Comparison of ENCODE assay signal across 8 mouse cellular contexts in the genomic region with DNA sequence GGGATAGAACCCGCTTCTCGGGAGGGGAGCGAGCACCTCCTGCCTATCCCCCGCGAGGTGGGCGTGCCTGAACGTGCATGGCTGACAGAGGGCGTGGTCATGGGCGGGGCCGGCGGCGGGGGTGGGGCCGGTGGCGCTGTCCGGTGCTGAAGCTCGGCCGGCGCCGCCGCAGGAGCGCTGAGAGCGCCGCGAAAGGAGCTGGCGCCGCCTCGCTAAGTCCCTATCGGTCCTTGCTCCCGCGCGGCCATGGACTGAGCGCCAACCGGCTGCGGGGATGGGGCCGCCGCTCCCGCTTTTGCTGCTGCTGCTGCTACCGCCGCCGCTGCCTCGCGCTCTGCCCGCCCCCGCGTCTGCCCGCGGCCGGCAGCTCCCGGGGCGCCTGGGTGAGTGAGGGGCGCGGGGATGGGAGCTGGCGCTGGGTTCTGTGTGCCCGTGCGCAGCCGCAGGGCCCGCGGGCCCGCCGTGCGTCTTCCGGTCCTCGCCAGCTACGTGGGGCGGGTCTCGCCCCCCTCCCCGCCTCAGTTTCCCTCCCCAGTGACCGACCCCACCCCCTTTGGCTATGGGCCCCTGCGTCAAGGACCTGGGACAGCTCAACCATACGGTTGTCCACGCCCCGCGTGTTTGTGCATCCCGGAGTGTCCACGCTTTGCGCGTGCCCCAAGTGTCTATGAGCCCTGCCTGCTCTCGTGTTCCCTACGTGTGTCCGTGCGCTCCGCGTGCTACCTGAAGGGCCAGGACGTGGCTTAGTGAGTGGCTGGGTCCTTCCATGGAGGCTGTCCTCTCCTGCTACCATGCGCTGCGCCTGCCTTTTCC. TPM values are rescaled to one million over a fixed set of nuclear protein-coding genes. Genes with fewer than 3 reads are reported as not detected.
DNase-seq lines count a peak whose midpoint lies in the region; ATAC-seq and TF ChIP-seq lines count a peak whose summit lies in the region.

A gene (plus strand): TSS at position 130 of the 813 bp plus-strand sequence.

- H3K4me1 ChIP-seq in heart, adult 2 months (ENCODE audit: control insufficient read depth, insufficient read depth, low read length), result peaks cover 1% of the 10 kb centered on the region; the same call in 1 of the 2 replicates
- no peaks in the 10 kb centered on the region; the same call in 1 of the 2 replicates for H3K4me1 ChIP-seq in embryonic facial prominence, embryonic 11.5 days (ENCODE audit: control insufficient read depth, insufficient read depth, low read length)
- H3K4me1 ChIP-seq in heart, postnatal 0 days (ENCODE audit: control insufficient read depth, insufficient read depth), result peaks cover 9% of the 10 kb centered on the region
- H3K4me1 ChIP-seq in liver, embryonic 11.5 days (replicated peaks; ENCODE audit: control insufficient read depth, insufficient read depth, low read length), result peaks cover 7% of the 10 kb centered on the region
- H3K4me1 ChIP-seq in stomach, embryonic 16.5 days (ENCODE audit: control insufficient read depth, insufficient read depth, low read length), result no peaks in the 10 kb centered on the region

- peak; percentile 94 for ATAC-seq in embryonic facial prominence, embryonic 11.5 days (replicated peaks; ENCODE audit: insufficient number of reproducible peaks, low FRiP score, low TSS enrichment, low read depth)
- ATAC-seq in heart, postnatal 0 days (ENCODE audit: insufficient read depth, low read depth), result peak; percentile 94
- ATAC-seq in liver, embryonic 11.5 days (replicated peaks; ENCODE audit: low FRiP score), result peak; percentile 90
- ATAC-seq in stomach, embryonic 16.5 days (ENCODE audit: insufficient read depth, low FRiP score), result peak; percentile 87

- no peaks in the 10 kb centered on the region for H3K79me2 ChIP-seq in heart, adult 2 months (replicated peaks; ENCODE audit: control insufficient read depth, insufficient read depth, low read length)
- H3K79me2 ChIP-seq in myocyte (ENCODE audit: control insufficient read depth, insufficient read depth), result no peaks in the 10 kb centered on the region

- intact Hi-C loops in heart, adult 2 months (cut with DNase I), result no loop called here
- intact Hi-C loops in heart, postnatal 25 days (cut with DNase I), result no loop called here

- H3K9me3 ChIP-seq in embryonic facial prominence, embryonic 11.5 days (replicated peaks; ENCODE audit: control insufficient read depth, low read length), result no peaks in the 10 kb centered on the region
- no peaks in the 10 kb centered on the region for H3K9me3 ChIP-seq in heart, postnatal 0 days (replicated peaks; ENCODE audit: control insufficient read depth, low read length)
- no peaks in the 10 kb centered on the region for H3K9me3 ChIP-seq in liver, embryonic 11.5 days (ENCODE audit: control insufficient read depth, low read length)
- no peaks in the 10 kb centered on the region for H3K9me3 ChIP-seq in stomach, embryonic 16.5 days (replicated peaks; ENCODE audit: control insufficient read depth, low read length)

- H3K4me2 ChIP-seq in embryonic facial prominence, embryonic 11.5 days (ENCODE audit: low read depth, low read length), result peak within 1 kb of the TSS; percentile 99
- H3K4me2 ChIP-seq in heart, postnatal 0 days (ENCODE audit: low read depth, low read length), result peak within 1 kb of the TSS; percentile 87
- H3K4me2 ChIP-seq in liver, embryonic 11.5 days, result peak within 1 kb of the TSS; percentile 90
- H3K4me2 ChIP-seq in myocyte (ENCODE audit: low read depth), result peak within 1 kb of the TSS; percentile 6
- H3K4me2 ChIP-seq in stomach, embryonic 16.5 days (ENCODE audit: low read depth, low read length), result peak within 1 kb of the TSS; percentile 91

- no peaks in the 10 kb centered on the region for H3K36me3 ChIP-seq in heart, adult 2 months (ENCODE audit: control insufficient read depth, insufficient read depth, low read length)
- H3K36me3 ChIP-seq in embryonic facial prominence, embryonic 11.5 days (replicated peaks; ENCODE audit: control insufficient read depth, insufficient read depth, low read depth, low read length), result no peaks in the 10 kb centered on the region
- H3K36me3 ChIP-seq in heart, postnatal 0 days (replicated peaks; ENCODE audit: control insufficient read depth, insufficient read depth, low read length), result no peaks in the 10 kb centered on the region
- H3K36me3 ChIP-seq in liver, embryonic 11.5 days (ENCODE audit: control insufficient read depth, insufficient read depth, low read length), result no peaks in the 10 kb centered on the region
- H3K36me3 ChIP-seq in myocyte (ENCODE audit: control insufficient read depth, insufficient read depth), result no peaks in the 10 kb centered on the region
- no peaks in the 10 kb centered on the region for H3K36me3 ChIP-seq in stomach, embryonic 16.5 days (ENCODE audit: control insufficient read depth, insufficient read depth, low read length)

- H3K9ac ChIP-seq in heart, adult 2 months (ENCODE audit: low read depth, low read length), result no peak within 1 kb of the TSS
- peak within 1 kb of the TSS; percentile 14; the same call in 1 of the 2 replicates for H3K9ac ChIP-seq in embryonic facial prominence, embryonic 11.5 days (replicated peaks; ENCODE audit: low read length)
- no peak within 1 kb of the TSS for H3K9ac ChIP-seq in heart, postnatal 0 days (replicated peaks; ENCODE audit: low read depth, low read length)
- H3K9ac ChIP-seq in liver, embryonic 11.5 days (ENCODE audit: low read depth, low read length), result no peak within 1 kb of the TSS
- peak within 1 kb of the TSS; percentile 49 for H3K9ac ChIP-seq in stomach, embryonic 16.5 days (ENCODE audit: low read length)

- no peak within 1 kb of the TSS for H3ac ChIP-seq in myocyte (ENCODE audit: control insufficient read depth, insufficient read length)

- H3K27ac ChIP-seq in heart, adult 2 months, result no peak within 1 kb of the TSS
- peak within 1 kb of the TSS; percentile 13; the same call in 1 of the 2 replicates for H3K27ac ChIP-seq in embryonic facial prominence, embryonic 11.5 days (replicated peaks; ENCODE audit: low read depth, low read length)
- H3K27ac ChIP-seq in heart, postnatal 0 days (ENCODE audit: low read depth), result no peak within 1 kb of the TSS
- H3K27ac ChIP-seq in liver, embryonic 11.5 days (ENCODE audit: low read depth, low read length), result no peak within 1 kb of the TSS
- peak within 1 kb of the TSS; percentile 72; the same call in 1 of the 2 replicates for H3K27ac ChIP-seq in stomach, embryonic 16.5 days (ENCODE audit: low read length)

- WGBS in heart, adult 2 months, result 2% methylated on average over 76 of the region's 86 CpGs
- WGBS in embryonic facial prominence, embryonic 11.5 days, result under 1% methylated on average over 74 of the region's 86 CpGs
- under 1% methylated on average over 71 of the region's 86 CpGs for WGBS in heart, postnatal 0 days
- WGBS in liver, embryonic 11.5 days, result 1% methylated on average over 79 of the region's 86 CpGs
- WGBS in stomach, embryonic 16.5 days, result under 1% methylated on average over 81 of the region's 86 CpGs

- H3K4me3 ChIP-seq in heart, adult 2 months, result peak within 1 kb of the TSS; percentile 41
- peak within 1 kb of the TSS; percentile 50 for H3K4me3 ChIP-seq in embryonic facial prominence, embryonic 11.5 days (ENCODE audit: low read depth, low read length)
- peak within 1 kb of the TSS; percentile 50 for H3K4me3 ChIP-seq in heart, postnatal 0 days (ENCODE audit: low read depth, low read length)
- H3K4me3 ChIP-seq in liver, embryonic 11.5 days (ENCODE audit: low read depth, low read length), result peak within 1 kb of the TSS; percentile 52
- H3K4me3 ChIP-seq in myocyte, result no peak within 1 kb of the TSS
- H3K4me3 ChIP-seq in stomach, embryonic 16.5 days (replicated peaks; ENCODE audit: low read length), result peak within 1 kb of the TSS; percentile 57

- peak; percentile 32 to 33 for DNase-seq in heart, adult 2 months
- no peak for DNase-seq in heart, postnatal 25 days (ENCODE audit: low spot score)
- peak; percentile 87 for DNase-seq in embryonic facial prominence, embryonic 11.5 days (ENCODE audit: low spot score)
- peak; percentile 56 for DNase-seq in heart, postnatal 0 days (ENCODE audit: low spot score)
- peak; percentile 65 to 76 for DNase-seq in kidney, postnatal 25 days
- peak; percentile 88 for DNase-seq in liver, embryonic 11.5 days (ENCODE audit: low spot score)

- no peak for TF ChIP-seq CTCF in heart, adult 2 months (IDR thresholded peaks at IDR 0.05)
- no peak for TF ChIP-seq CTCF in heart, postnatal 0 days (IDR thresholded peaks at IDR 0.05; ENCODE audit: low read depth)

- TF ChIP-seq POLR2A in heart, adult 2 months (IDR thresholded peaks at IDR 0.05; ENCODE audit: insufficient read depth, low read depth, low read length), result no peak
- no peak for TF ChIP-seq POLR2A in myocyte (IDR thresholded peaks at IDR 0.05; ENCODE audit: insufficient read length, low read depth)

- TF ChIP-seq EP300 in heart, adult 2 months (IDR thresholded peaks at IDR 0.05; ENCODE audit: insufficient read depth, low read depth, low read length), result no peak
- no peak for TF ChIP-seq EP300 in heart, postnatal 0 days (IDR thresholded peaks at IDR 0.05; ENCODE audit: low read depth)

- peaks cover 8% of the 10 kb centered on the region for H3K27me3 ChIP-seq in heart, adult 2 months (ENCODE audit: control insufficient read depth, insufficient read depth, low read length)
- peaks cover 8% of the 10 kb centered on the region; the same call in 1 of the 2 replicates for H3K27me3 ChIP-seq in embryonic facial prominence, embryonic 11.5 days (ENCODE audit: control insufficient read depth, insufficient read depth, low read length)
- peaks cover 29% of the 10 kb centered on the region for H3K27me3 ChIP-seq in heart, postnatal 0 days (ENCODE audit: control insufficient read depth, insufficient read depth, low read length)
- peaks cover 28% of the 10 kb centered on the region for H3K27me3 ChIP-seq in liver, embryonic 11.5 days (replicated peaks; ENCODE audit: control insufficient read depth, insufficient read depth, low read length)
- H3K27me3 ChIP-seq in myocyte (ENCODE audit: control insufficient read depth, insufficient read depth, insufficient read length), result peaks cover 6% of the 10 kb centered on the region
- no peaks in the 10 kb centered on the region for H3K27me3 ChIP-seq in stomach, embryonic 16.5 days (ENCODE audit: control insufficient read depth, insufficient read depth, low read length)

TF ChIP-seq in myocyte, 11 proteins besides CTCF, POLR2A, EP300 and RAD21 (continues in another document):
- no peak for TF ChIP-seq MYOG (IDR thresholded peaks at IDR 0.05; ENCODE audit: control insufficient read depth in 1 of 3, insufficient read depth in 1 of 3, insufficient read length in 2 of 3, low read depth in 2 of 3)

RNA-seq across cellular contexts. Expression of the gene that starts here (rescaled TPM):
- under 1 TPM in 1 of 2 experiments, not detected in 1; 0.23 TPM for total RNA-seq in heart, adult 2 months (2021)
- polyA plus RNA-seq in heart, adult 2 months (2012; rRNA removed), result 0.21 and 0.32 TPM in 2 replicates
- not detected for total RNA-seq in heart, postnatal 25 days (2021)
- 0.79 and 0.99 TPM in 2 replicates for polyA plus RNA-seq in embryonic facial prominence, embryonic 11.5 days (2014; fragmentation: Nextera tagmentation; extraction: Ambion mirVana)
- 0.04 TPM in 1 of 2 replicates, not detected in the other for total RNA-seq in heart, postnatal 0 days (2014; rRNA removed; ENCODE audit: low replicate concordance)
- not detected in 2 replicates for polyA plus RNA-seq in heart, postnatal 0 days (2015; fragmentation: Nextera tagmentation; extraction: Ambion mirVana)
- 0.09 and 0.11 TPM in 2 replicates for polyA plus RNA-seq in liver, embryonic 11.5 days (2014; fragmentation: Nextera tagmentation; extraction: Ambion mirVana)
- polyA plus RNA-seq in myocyte (2012; fragmentation: generic; extraction: Trizol), result 0.22 TPM
- 3.2 and 3.5 TPM in 2 replicates for polyA plus RNA-seq in stomach, embryonic 16.5 days (2015; fragmentation: Nextera tagmentation; extraction: Ambion mirVana)

Comparison
In these comparisons a context has a peak if more than half of its experiments do, and no peak if none do; other contexts are left out.
1. Peak in DNase-seq and H3K4me3 ChIP-seq in heart, adult 2 months; RNA of the gene not detected or under 1 TPM.
2. Peak in DNase-seq, ATAC-seq, H3K4me3 ChIP-seq, H3K27ac ChIP-seq, H3K9ac ChIP-seq and H3K4me2 ChIP-seq in embryonic facial prominence, embryonic 11.5 days; RNA of the gene not detected or under 1 TPM.
3. Peak in DNase-seq, ATAC-seq, H3K4me3 ChIP-seq and H3K4me2 ChIP-seq in heart, postnatal 0 days; RNA of the gene not detected or under 1 TPM.
4. Peak in DNase-seq, ATAC-seq, H3K4me3 ChIP-seq and H3K4me2 ChIP-seq in liver, embryonic 11.5 days; RNA of the gene not detected or under 1 TPM.
5. H3K4me2 ChIP-seq: peak in every context shown above with its lines; median percentile 99 in embryonic facial prominence, embryonic 11.5 days; 91 in stomach, embryonic 16.5 days; 90 in liver, embryonic 11.5 days; 87 in heart, postnatal 0 days; 6 in myocyte.